Mouse (Mus musculus) adrenal gland, postnatal 10 days (tissue): Measurements from ENCODE around the gene Dlgap1. TPM values are rescaled to one million over a fixed set of nuclear protein-coding genes. Genes with fewer than 3 reads are reported as not detected.
A peak's percentile ranks its signal among the peaks of the same experiment; 100 is the strongest.

Experiments used
- DNase-seq: peaks from one replicate; pipeline ENCODE4 v3.0.0; 2021; ENCODE audit warnings: mixed read lengths
- total RNA-seq, 2 experiments: library from RNA; stranded (reverse); gene quantifications; 2 replicates each; pipeline ENCODE4 v1.2.3; 2021

The Dlgap1 gene
- total RNA-seq, 2 experiments from 2014 or later, result 14.3 to 21.0 TPM

GRCm38 (mm10) chr17:70172500-70173036, 203.7 kb downstream of the Dlgap1 start:
- DNase-seq, result no peak

DNA sequence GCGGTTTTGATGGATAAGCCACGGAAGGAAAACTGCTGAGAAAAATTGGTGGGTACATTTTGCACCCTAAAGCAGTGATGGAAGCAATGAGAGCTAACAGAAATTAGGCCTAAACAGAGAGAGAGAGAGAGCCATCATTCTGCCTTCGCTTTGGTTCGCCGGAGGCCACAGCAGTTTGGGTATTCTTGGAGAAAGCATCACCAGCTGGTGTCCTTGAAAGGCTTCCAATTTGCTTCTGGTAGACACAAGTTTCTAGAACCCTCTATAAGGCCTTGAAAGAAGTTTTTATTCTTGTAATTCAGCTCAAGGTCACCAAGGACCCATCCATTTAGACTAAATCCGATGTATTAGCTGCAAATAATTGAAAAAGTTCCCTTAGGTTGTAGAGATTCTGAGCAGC, 205.0 kb downstream of the Dlgap1 start:
- no peak for DNase-seq

DNA sequence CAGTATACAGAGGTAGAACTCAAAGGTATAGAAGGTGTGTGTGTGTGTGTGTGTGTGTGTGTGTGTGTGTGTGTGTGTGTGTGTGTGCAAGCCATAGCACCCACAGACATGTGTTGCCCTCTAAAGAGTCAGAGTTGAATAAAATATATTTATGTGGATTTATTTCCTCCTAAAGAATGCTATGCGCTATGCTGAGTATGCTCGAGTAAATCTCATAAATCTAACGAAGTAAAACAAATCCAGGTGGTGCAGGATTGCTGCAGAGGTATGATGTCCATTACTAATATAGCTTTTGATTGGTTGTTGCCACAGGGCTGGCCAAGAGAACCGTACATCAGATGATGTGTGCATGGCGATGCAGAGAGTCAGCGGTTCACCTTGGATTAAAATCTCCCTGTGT, 222.4 kb downstream of the Dlgap1 start:
- no peak for DNase-seq

- DNase-seq, result peak; percentile 2
Measured at GRCm38 (mm10) chr17:70222891-70223290, 254.0 kb downstream of the Dlgap1 start.

- no peak for DNase-seq
Measured at GRCm38 (mm10) chr17:70247342-70247741, 278.5 kb downstream of the Dlgap1 start.

DNA sequence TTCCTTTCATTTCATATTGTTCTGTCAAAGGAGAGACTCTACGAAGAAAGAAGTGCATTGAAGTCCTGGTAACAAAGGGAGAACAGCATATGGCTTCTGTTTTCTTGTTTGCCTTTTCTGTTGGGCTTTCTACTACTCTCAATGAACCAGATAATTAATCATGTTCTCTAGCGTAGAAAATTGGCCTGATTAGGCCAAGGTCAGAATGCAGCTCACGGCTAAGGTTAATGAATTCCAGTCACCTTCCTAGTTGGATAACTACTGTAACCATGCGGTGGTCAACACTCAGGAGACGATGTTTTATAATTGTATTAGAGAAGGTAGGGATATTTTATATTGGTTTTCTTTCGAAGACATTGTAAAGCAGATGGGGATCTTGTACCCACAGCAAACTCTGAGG, 279.4 kb downstream of the Dlgap1 start:
- DNase-seq, result no peak

- DNase-seq, result peak; percentile 13
Measured at GRCm38 (mm10) chr17:70252476-70252875, 283.6 kb downstream of the Dlgap1 start.

GRCm38 (mm10) chr17:70256371-70256770, 287.5 kb downstream of the Dlgap1 start:
- DNase-seq, result no peak

- DNase-seq, result no peak
Measured at GRCm38 (mm10) chr17:70263156-70263555, 294.3 kb downstream of the Dlgap1 start.

GRCm38 (mm10) chr17:70272125-70272524, 303.3 kb downstream of the Dlgap1 start:
- DNase-seq, result no peak

DNA sequence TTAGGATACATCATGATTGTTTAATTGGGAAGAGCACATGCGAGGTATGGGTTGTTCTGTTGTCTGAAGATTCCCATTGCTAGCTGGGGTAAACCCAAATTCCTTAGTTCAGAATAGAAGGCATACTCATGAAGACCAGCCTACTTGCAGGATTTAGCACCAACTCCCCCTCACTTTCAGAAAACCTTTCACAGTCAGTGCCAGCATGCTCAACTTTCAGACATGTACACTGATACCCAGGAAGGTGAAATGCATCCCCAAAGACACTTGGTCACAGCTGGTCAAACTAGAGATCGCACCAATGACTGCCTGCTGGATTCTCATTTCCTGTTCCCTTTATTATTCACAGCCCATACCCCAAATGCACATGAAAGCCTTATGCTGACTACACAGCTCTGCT, 318.8 kb downstream of the Dlgap1 start:
- DNase-seq, result no peak

- DNase-seq, result no peak
Measured at GRCm38 (mm10) chr17:70294106-70294505, 325.2 kb downstream of the Dlgap1 start.

- no peak for DNase-seq
Measured at GRCm38 (mm10) chr17:70301941-70302478, 333.1 kb downstream of the Dlgap1 start.

DNA sequence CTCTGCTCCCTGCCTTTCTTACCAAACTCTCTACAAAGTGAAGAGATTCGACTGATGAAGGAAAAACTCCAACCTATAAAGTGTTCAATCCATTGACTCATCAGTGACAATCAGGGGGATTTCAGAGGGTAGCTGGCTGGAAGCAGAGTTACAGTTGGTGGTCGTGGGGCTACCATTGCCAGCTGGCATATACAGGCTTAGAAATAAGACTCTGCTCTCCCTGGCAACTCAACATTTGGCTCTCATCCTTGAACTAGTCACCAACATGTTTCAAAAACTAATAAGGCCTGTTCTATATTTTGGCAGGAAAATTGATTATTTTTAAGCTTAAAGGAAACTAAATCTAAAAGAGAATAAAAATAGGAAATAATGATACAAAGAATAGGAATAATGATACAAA, 333.8 kb downstream of the Dlgap1 start:
- DNase-seq, result no peak

GRCm38 (mm10) chr17:70305021-70305420, 336.1 kb downstream of the Dlgap1 start:
- no peak for DNase-seq

GRCm38 (mm10) chr17:70307418-70308176, 338.7 kb downstream of the Dlgap1 start:
- no peak for DNase-seq

- no peak for DNase-seq
Measured at GRCm38 (mm10) chr17:70308364-70309231, 339.7 kb downstream of the Dlgap1 start.

- no peak for DNase-seq
Measured at GRCm38 (mm10) chr17:70316327-70316726, 347.5 kb downstream of the Dlgap1 start.

DNA sequence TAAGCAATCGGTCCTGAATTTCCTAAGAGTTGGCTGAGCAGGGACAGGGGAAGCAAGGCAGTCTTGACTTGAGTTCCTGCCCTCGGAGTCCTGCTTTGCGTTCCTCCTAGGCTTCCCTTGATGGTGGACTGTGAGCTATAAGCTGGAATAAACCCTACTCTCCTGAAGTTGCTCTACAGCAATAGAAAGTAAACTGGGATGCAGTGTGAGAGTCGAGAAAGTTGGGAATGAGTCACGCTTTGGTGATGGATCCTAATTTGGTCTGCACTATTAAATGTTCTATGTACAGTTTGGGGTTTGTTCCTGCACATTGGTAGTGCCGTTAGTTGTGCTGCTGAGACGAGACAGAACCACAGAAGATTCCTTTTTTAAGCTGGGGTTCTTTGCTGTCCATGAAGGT, 348.9 kb downstream of the Dlgap1 start:
- no peak for DNase-seq

GRCm38 (mm10) chr17:70321976-70322375, 353.1 kb downstream of the Dlgap1 start:
- no peak for DNase-seq

DNA sequence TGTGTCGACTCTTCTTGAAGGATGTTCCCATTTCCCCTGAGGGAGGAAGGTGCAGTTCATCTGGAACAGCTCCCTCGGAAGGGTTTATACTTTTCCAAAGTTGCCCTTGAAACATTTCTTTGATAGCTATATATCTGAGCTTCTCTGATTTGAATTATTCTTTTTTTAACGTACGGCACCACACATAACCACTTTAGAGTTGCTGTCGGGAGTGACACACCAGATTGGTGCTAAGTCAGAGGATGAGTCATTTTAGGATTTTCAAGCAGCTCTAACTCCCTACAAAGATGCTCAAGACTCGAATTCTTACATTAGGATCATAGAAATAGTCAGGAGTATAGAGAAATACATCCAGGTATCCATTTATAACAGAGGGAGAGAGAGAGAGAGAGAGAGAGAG, 364.6 kb downstream of the Dlgap1 start:
- no peak for DNase-seq

- no peak for DNase-seq
Measured at GRCm38 (mm10) chr17:70334171-70334570, 365.3 kb downstream of the Dlgap1 start.

DNA sequence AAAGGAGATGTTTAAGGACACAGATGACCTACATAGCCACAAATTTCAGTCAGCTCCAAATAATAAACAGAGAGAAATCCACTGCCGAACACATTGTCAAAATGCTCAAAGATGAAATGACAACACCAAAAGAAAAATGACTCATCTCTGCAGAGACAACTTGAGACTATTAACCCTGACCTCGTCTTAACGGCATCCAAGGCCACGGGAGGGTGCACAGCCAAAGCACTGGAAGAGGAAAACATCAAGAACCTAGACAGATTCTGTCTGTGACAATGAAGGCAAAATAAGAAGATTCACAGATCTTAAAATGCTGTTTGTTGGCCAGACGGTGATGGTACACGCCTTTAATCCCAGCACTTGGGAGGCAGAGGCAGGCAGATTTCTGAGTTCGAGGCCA, 370.9 kb downstream of the Dlgap1 start:
- DNase-seq, result peak; percentile 29
